Mouse (Mus musculus) thymus, adult 2 months (tissue): Measurements from ENCODE around the gene Cldn20. TPM values are rescaled to one million over a fixed set of nuclear protein-coding genes. Genes with fewer than 3 reads are reported as not detected.

Experiments used
- DNase-seq: peaks from one replicate; pipeline ENCODE4 v3.0.0; 2021
- H3K27ac ChIP-seq: fragments of 200-500 bp; 2 replicates; pipeline ENCODE4 v1.5.1; 2012; ENCODE audit warnings: low read length, control low read depth; ENCODE audit not compliant: control insufficient read depth, insufficient read depth
- H3K27me3 ChIP-seq: fragments of 200-500 bp; 2 replicates; pipeline ENCODE4 v1.6.1; 2012; ENCODE audit warnings: mild to moderate bottlenecking, low read length, moderate library complexity, mixed read lengths; ENCODE audit not compliant: control insufficient read depth, insufficient read depth
- H3K36me3 ChIP-seq: fragments of 200-500 bp; 2 replicates; pipeline ENCODE4 v1.6.1; 2012; ENCODE audit warnings: mild to moderate bottlenecking, low read length, moderate library complexity; ENCODE audit not compliant: control insufficient read depth, insufficient read depth
- H3K4me1 ChIP-seq: fragments of 200-500 bp; replicated peaks from 2 replicates; pipeline ENCODE4 v1.6.1; 2012; ENCODE audit warnings: low read length; ENCODE audit not compliant: control insufficient read depth, insufficient read depth
- H3K4me3 ChIP-seq: fragments of 200-500 bp; 2 replicates; pipeline ENCODE4 v1.5.1; 2012; ENCODE audit warnings: mild to moderate bottlenecking, low read length, control low read depth, moderate library complexity; ENCODE audit not compliant: control insufficient read depth, insufficient read depth
- CTCF ChIP-seq: fragments of 200-500 bp; IDR thresholded peaks from 2 replicates; pipeline ENCODE4 v1.5.1; 2012; ENCODE audit warnings: mild to moderate bottlenecking, control low read depth, low read length, moderate library complexity, borderline replicate concordance; ENCODE audit not compliant: control insufficient read depth, poor library complexity, insufficient read depth; ENCODE audit errors: extremely low read depth
- POLR2A ChIP-seq: fragments of 200-500 bp; IDR thresholded peaks from 2 replicates; pipeline ENCODE4 v1.6.1; 2012; ENCODE audit warnings: mild to moderate bottlenecking, low read length, control low read depth, moderate library complexity; ENCODE audit not compliant: control insufficient read depth, poor library complexity, insufficient read depth; ENCODE audit errors: extremely low read depth
- WGBS: fragments of 180-500 bp; shearing (Covaris S2); methylation state at CpG from one replicate; pipeline ENCODE4 v1.1.7; 2018; 5-methylcytosine and 5-hydroxymethylcytosine counted together
- polyA plus RNA-seq: library from polyadenylated mRNA; depleted of rRNA; stranded (reverse); fragments of >200 nt; gene quantifications from 2 replicates; pipeline ENCODE4 v1.2.3, GENCODE M21; 2012; rRNA removed

Cldn20 gene
- polyA plus RNA-seq = not detected in 2 replicates

DNA sequence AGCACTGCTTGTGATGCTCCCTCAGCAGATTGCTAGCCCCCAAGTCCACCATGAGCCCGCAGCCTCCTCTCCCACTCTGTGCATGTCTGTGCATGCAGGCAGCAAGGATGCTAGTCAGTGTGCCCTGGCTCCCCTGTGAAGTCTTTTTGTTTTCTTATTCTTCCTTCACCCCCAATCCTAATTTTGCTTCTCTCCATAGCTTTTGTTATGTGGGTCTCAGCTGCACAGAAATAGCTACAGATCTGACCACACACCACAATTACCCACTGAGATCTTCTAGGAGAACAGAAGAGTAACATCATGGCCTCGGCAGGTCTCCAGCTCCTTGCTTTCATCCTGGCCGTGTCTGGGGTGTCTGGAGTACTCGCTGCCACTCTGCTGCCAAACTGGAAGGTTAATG is at the start of gene Cldn20:
TSS of gene Cldn20 (plus strand) at position 301 of the 400 bp plus-strand sequence.
- DNase-seq = no peak
- Histone ChIP-seq H3K36me3 (no peaks in the 10 kb centered on the region), H3K27ac (no peak within 1 kb of the TSS), H3K4me1 (no peaks in the 10 kb centered on the region), H3K27me3 (no peaks in the 10 kb centered on the region), H3K4me3 (no peak within 1 kb of the TSS)
- 95% methylated on average over 4 of the region's 4 CpGs for WGBS
- TF ChIP-seq CTCF (no peak), POLR2A (no peak)

DNA sequence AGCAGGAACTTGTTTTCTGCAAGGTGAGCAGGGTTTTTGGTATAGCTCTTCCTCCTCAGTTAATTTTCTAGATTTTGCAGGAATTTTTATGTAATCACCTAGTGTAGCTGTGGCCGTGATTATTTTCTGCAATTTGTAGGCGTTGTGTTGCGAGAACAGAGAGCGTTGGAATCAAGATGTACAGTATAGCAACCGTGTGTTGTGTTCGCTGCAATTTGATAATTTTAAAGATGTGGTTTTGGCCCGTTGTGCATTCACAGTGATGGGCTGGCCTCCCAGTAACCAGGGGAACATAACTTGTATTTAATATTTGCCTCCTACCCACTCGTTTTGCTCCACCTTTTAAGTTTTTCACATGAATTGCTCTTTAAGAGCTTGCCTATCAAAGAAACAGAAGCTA is 49.3 kb upstream of the Cldn20 start:
- H3K27ac ChIP-seq = no peak overlapping the region
- DNase-seq = no peak
- H3K4me3 ChIP-seq = no peak overlapping the region
- H3K36me3 ChIP-seq = no peaks in the 10 kb centered on the region
- H3K4me1 ChIP-seq = no peaks in the 10 kb centered on the region
- no peak for TF ChIP-seq CTCF
- 86% methylated on average over 8 of the region's 8 CpGs for WGBS
- no peaks in the 10 kb centered on the region for H3K27me3 ChIP-seq

DNA sequence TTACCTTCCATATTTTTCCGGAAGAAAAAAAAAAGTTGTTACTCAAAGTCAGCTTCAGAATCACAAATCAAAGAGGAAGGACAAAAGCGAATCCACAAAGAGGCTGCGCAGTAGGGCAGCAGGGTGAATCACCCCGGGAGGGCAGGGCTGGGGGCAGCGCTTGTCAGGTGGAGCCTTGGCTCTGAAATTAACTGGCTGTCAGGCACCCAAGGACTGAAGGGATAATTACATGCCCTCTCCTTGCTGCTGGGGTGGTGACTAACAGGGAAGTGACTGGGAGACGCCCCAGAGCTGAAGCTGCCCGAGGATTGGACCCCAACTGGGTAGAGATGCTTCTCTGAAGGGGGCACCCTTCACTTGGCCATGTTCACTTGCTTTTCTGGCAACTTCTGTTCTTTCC is 46.5 kb upstream of the Cldn20 start:
- H3K27me3 ChIP-seq = no peaks in the 10 kb centered on the region
- H3K36me3 ChIP-seq = no peaks in the 10 kb centered on the region
- no peak for DNase-seq
- no peak overlapping the region for H3K27ac ChIP-seq
- H3K4me1 ChIP-seq = no peaks in the 10 kb centered on the region
- no peak overlapping the region for H3K4me3 ChIP-seq
- TF ChIP-seq POLR2A = no peak
- TF ChIP-seq CTCF = no peak
- WGBS = 89% methylated on average over 7 of the region's 7 CpGs

DNA sequence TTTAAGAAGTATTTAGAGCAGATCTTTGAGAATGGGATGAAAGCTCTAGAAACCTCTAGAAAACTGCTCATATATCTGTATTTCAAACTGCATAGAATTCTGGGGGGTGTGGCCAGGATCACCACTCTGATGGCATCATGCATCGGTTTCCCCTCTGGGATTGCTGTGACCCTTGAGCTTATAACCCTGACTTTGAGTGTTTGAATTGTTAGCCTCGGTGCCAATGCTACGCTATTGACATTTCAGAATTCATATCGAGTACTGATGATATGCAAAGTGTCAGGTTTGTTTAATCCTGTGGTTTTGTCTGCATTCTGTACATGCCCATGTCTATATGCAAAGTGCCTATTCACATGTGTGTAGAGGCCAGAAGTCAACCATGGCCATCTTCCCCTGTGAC is 45.1 kb upstream of the Cldn20 start:
- WGBS = 97% methylated on average over 4 of the region's 4 CpGs
- TF ChIP-seq CTCF = no peak
- TF ChIP-seq POLR2A = no peak
- H3K4me1 ChIP-seq = no peaks in the 10 kb centered on the region
- no peaks in the 10 kb centered on the region for H3K27me3 ChIP-seq
- no peak overlapping the region for H3K4me3 ChIP-seq
- H3K36me3 ChIP-seq = no peaks in the 10 kb centered on the region
- no peak overlapping the region for H3K27ac ChIP-seq
- DNase-seq = no peak

DNA sequence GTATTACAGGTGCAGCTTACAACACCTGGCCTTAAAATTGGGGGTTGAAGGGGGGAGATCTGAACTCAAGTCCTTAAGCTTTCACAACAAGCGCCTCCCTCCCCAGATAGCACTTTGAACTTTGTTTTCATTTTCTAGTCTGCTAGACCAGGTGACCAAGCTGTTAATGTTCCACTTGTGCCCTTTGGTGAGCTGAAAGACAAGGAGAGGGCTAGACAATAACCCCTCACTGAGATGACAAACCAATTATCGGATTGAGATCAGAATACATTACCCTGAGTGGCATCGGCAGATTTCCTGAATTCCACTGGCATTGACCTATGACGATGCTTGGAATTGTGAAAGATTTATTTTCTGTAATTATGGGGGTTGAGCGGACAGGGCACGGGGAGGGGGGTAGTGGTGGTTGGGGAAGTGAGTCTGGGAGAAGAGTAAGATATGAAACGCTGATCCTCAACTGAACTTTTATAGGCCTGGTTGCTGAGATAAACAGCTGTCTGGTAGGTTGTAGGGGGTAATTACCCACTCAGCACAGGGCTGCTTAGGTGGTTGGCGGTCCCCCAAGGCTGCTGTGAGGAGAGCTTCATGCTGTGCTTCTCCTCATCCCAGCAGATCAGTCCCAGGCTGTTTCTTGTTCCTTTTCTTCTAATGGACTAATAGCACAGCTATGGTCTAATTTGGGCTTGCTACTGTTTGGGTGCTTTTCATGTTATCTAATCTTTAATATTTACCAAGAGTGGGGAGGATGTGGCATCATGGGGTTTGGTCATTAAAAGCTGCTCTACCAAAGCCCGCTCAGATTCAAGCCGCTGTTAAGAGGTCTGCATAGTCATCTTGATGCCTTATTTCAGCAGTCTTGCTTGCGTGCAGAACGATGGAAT is 44.4 kb upstream of the Cldn20 start:
- no peak overlapping the region for H3K4me3 ChIP-seq
- no peak for TF ChIP-seq CTCF
- no peak for TF ChIP-seq POLR2A
- no peaks in the 10 kb centered on the region for H3K36me3 ChIP-seq
- H3K27ac ChIP-seq = no peak overlapping the region
- H3K4me1 ChIP-seq = no peaks in the 10 kb centered on the region
- WGBS = 93% methylated on average over 12 of the region's 12 CpGs
- no peak for DNase-seq
- H3K27me3 ChIP-seq = no peaks in the 10 kb centered on the region

DNA sequence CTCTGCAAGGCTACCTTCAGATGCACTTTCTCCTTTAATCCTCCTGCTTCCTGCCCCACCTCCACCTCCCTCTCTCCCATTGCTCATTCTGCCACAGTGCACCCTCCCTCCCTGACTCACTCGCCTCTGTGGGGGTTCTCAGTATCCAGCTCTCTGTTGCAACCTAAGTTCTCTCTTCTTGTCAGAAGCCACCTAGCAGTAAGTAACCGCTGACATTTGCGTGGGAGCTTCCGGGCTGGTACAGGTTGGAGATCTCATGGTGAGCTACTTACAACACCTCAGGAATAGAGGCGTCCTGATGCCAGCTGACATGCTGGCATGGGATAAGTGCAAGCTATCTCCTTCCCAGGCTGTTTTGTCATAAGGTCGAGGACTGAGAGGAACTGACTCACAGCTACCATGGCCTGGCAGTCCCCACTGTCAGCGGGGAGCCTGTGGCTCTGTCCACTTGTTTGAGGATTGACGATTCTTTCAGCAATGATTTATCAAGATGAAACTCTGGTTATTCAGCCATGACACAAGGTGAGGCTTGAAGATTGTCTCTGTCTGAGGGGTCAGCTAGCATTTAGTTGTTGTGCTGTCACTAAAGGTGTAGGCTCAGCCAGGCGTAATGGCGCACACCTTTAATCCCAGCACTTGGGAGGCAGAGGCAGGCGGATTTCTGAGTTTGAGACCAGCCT is 42.0 kb upstream of the Cldn20 start:
- TF ChIP-seq CTCF (no peak), POLR2A (no peak)
- no peaks in the 10 kb centered on the region for H3K4me1 ChIP-seq
- no peak overlapping the region for H3K27ac ChIP-seq
- H3K4me3 ChIP-seq = no peak overlapping the region
- WGBS = 90% methylated on average over 11 of the region's 11 CpGs
- no peaks in the 10 kb centered on the region for H3K36me3 ChIP-seq
- no peaks in the 10 kb centered on the region for H3K27me3 ChIP-seq
- no peak for DNase-seq
